Mouse (Mus musculus): ENCODE measurements around the gene Hmgcs1. TPM values are rescaled to one million over a fixed set of nuclear protein-coding genes. Genes with fewer than 3 reads are reported as not detected.

Hmgcs1 gene
- total RNA-seq, 2 experiments from 2014 or later = 639 to 688 TPM

GRCm38 (mm10) chr13:119731448-119731847 is 41.3 kb downstream of the Hmgcs1 start:
- intact Hi-C loops (cut with DNase I) = no loop called here
- no peak for DNase-seq (ENCODE audit: extremely low spot score in 1 of 2, low spot score in 2 of 2)

DNA sequence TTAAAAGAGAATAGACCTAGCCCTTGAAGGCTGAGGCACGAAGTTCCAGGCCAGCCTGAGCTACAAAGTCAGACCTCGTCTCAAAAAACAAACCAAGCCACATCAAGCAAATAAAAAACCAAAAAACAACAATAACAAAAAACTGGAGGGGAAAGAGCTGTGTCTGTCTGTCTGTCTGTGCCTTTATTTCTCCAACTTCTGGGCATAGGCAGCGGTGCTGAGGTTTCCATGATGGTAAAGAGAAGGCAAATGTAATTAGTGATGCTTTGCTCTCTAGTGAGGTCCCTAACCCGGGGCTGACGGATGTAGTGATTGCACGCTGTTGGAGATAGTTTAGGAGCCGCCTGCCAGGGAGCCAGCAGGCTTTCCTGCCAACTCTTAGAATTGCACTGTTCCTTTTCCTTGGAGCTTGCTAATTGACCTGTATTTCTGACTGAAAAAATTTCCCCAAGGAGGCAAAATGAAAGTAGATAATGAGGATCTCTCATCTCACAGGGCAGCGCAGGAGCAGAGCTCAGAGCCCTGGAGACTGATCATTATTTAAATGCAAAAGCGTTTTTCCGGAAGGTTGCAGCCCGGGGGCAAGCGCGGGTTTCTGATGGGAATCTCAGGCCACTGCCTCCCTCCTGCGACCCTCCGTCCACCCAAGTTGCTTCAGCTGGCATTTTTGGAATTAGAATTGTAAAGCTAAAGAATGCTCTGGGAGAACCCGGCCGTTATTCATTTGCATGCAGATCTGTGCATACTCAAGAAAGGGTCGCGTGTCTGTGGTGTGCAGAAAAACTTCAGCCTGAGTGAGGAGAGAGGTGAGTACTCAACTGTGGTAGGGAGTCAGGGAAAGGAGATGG is 51.4 kb downstream of the Hmgcs1 start:
- intact Hi-C loops (cut with DNase I) = no loop called here

DNA sequence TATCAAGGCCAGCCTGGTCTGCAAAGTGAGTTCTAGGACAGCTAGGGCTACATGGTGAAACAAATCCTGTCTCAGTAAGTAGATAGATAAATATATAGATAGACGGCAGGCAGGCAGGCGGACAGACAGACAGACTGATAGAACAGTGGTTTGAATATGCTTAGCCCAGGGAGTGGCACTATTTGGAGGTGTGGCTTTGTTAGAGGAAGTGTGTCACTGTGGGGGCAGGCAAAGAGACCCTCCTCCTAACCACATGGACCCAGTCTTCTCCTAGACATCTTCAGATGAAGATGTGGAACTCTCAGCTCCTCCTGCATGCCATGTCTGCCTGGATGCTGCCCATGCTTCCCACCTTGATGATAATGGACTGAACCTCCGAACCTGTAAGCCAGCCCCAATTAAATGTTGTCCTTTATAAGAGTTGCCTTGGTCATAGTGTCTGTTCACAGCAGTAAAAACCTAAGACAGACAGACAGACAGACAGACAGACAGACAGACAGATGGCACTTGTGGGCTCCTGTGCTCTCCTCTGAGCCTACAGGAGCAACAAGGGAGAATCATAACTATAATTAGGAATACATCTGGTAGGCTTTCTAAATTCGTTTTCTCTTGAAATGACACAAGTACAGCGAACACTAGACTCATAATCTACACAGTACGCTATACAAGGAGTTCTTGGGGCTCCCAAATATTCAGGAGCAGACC is 52.7 kb downstream of the Hmgcs1 start:
- intact Hi-C loops (cut with DNase I) = no loop called here

More for the DNA sequence above, 51.4 kb downstream of the Hmgcs1 start:
- DNase-seq (ENCODE audit: extremely low spot score in 1 of 2, low spot score in 2 of 2) = no peak

DNA sequence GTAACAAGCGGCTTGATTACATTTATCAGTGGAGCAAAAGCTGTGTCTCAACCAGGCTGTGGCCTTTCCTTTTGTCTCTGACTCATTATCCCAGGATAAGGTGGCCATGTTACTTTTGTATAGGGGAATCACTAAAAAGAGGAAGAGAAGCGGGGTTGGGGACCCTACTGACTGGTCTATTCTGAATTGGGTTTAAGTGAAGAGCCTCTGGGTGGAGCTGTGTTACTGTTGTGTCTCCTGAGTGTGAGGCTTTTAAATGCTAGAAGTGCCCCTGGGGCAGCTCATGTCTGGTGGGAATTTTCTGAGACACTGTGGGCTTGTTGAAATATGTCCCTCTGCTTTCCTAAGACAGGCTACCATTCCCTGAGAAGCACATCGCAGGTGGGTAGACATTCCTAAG is 53.3 kb downstream of the Hmgcs1 start:
- DNase-seq (ENCODE audit: extremely low spot score in 1 of 2, low spot score in 2 of 2) = no peak
- intact Hi-C loops (cut with DNase I) = no loop called here

More for the DNA sequence above, 52.7 kb downstream of the Hmgcs1 start:
- no peak for DNase-seq (ENCODE audit: extremely low spot score in 1 of 2, low spot score in 2 of 2)

GRCm38 (mm10) chr13:119746930-119747329 is 56.8 kb downstream of the Hmgcs1 start:
- intact Hi-C loops (cut with DNase I) = no loop called here
- DNase-seq (ENCODE audit: extremely low spot score in 1 of 2, low spot score in 2 of 2) = no peak

DNA sequence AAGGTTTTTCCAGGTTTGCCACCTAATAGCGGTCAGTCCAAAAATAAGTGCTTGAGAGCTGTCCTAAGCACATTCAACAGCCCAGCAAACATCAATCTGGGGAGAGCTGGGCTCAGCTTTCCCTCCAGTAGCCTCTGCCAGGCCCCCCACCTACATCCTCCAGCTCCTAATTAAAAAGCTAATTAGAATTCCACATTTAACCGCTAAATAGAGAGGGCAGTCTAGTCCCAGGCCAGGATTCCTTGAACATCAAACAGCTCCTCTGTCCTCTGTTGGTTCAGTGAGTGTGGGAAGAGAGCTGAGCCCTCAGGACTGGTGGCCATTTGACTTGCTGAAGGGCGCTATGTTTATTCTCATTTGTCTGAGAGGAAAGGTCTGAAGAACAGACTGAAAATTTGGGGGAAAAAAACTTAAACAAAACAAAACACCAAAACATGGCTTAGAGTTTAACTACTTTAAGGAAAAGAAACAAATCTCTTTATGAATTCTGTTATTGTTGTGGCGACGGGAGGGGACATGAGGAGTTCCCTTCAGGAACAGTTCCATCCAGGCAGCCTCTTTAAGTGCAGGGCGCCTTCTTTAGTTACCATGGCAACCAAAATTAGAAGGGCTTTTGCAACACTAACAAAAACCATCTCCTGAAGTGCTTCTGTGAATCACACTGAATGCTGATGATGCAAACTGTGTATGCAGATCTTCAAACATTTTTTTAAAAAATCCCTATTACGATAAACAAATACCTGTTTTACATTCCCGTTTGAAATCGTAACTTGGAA is 63.9 kb downstream of the Hmgcs1 start:
- intact Hi-C loops (cut with DNase I) = no loop called here
- peak in 1 of 2 experiments; percentile 64 for DNase-seq (ENCODE audit: extremely low spot score in 1 of 2, low spot score in 2 of 2)

GRCm38 (mm10) chr13:119754635-119755020 is 64.4 kb downstream of the Hmgcs1 start:
- no peak for DNase-seq (ENCODE audit: extremely low spot score in 1 of 2, low spot score in 2 of 2)
- intact Hi-C loops (cut with DNase I) = loop anchor here (5.0 kb wide), 2 partner anchors 42 to 62 kb away; partner anchors contain the start of gene Hmgcs1

DNA sequence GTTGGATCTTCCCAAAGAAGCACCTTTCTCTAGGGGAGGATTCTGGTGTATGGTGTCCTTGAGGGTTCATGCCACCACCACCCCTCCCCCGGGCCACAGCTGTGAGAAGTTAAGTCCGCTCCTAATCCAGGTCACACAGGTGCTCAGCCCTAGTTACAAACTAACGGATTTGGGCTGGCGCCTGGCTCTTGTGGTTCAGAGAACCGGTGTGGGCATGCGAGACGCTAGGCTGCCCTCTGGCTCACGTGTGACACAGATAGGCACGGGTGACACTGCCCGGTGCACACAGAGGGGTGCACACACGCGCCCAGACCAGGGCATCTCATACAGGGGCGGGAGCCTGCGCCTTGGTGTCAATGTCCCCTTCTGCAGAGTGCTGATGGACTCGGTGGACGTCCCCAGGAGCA is 65.0 kb downstream of the Hmgcs1 start:
- peak in 1 of 2 experiments; percentile 51 for DNase-seq (ENCODE audit: extremely low spot score in 1 of 2, low spot score in 2 of 2)
- intact Hi-C loops (cut with DNase I) = loop anchor here (5.0 kb wide), 2 partner anchors 43 to 63 kb away; partner anchors contain the start of gene Hmgcs1

DNA sequence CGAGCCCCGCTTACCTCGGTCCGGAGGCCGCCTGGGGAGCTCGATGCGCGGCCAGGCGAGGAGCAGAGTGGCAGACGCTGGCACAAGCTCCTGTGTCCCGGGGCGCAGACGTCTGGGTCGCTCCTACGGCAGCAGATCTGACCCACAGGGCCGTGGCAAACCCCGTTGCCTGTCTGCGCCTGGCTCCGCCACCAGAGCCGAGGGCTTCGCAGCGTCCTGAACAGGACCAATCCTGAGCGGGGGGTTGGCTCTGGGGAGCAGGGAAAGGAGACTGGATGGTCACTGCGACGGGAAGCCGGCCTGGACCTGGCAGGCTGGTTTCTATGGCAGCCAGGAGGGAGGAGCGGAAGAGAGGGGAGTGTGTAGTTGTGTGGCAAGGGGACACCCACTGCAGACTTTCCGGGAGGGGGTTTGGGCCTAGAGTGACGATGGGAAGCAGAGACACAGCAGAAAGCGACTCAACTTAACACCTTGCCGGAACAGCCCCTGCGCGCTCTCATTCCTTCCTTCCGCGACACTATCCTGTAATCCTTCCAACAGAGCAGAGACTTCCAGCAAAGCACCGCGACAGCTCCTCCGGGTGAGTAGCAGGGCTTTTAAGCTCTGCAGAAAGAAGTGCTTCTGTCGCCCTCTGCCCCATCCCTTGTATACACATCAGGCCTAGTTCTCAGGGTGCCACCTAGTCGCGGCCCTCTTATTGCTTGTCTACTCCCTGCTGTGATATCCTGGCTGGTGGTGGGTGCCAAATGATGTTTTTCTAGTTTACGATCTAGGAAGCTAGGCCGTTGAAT is 65.7 kb downstream of the Hmgcs1 start, which contains the start of gene Nim1k:
TSS of gene Nim1k (minus strand) at position 202 of the 791 bp plus-strand sequence.
- peak; percentile 79 to 93 for DNase-seq (ENCODE audit: extremely low spot score in 1 of 2, low spot score in 2 of 2)
- intact Hi-C loops (cut with DNase I) = loop anchor here (5.0 kb wide), 2 partner anchors 44 to 64 kb away; partner anchors contain the start of gene Hmgcs1

GRCm38 (mm10) chr13:119756831-119757230 is 66.7 kb downstream of the Hmgcs1 start:
- no peak for DNase-seq (ENCODE audit: extremely low spot score in 1 of 2, low spot score in 2 of 2)
- intact Hi-C loops (cut with DNase I) = loop anchor here (5.0 kb wide), 2 partner anchors 45 to 65 kb away; partner anchors contain the start of gene Hmgcs1

Other genes starting within 250 kb of the Hmgcs1 start
- 10 to 100 TPM; 22.3 to 22.8 TPM for gene 4833420G17Rik, start 227.6 kb upstream of the Hmgcs1 start, total RNA-seq (2021)
- gene Tmem267, start 202.3 kb upstream of the Hmgcs1 start, total RNA-seq (2021) = 10 to 100 TPM; 24.9 to 26.9 TPM
- 1 to 10 TPM; 3.9 TPM for gene 3110070M22Rik, start 202.0 kb upstream of the Hmgcs1 start, total RNA-seq (2021)
- gene Ccl28, start 66.6 kb upstream of the Hmgcs1 start, total RNA-seq (2021) = 1 to 10 TPM; 1.9 to 2.1 TPM
- 10 to 100 TPM; 15.2 to 16.3 TPM for gene Nim1k, start 65.5 kb downstream of the Hmgcs1 start, total RNA-seq (2021)
- gene Zfp131, start 100.5 kb downstream of the Hmgcs1 start, total RNA-seq (2021) = 10 to 100 TPM; 41.5 to 44.3 TPM
- gene AF067063, start 139.8 kb downstream of the Hmgcs1 start, total RNA-seq (2021) = not detected
- gene D13Ertd608e, start 145.6 kb downstream of the Hmgcs1 start, total RNA-seq (2021) = not detected
- not detected for gene Tcstv1, start 204.4 kb downstream of the Hmgcs1 start, total RNA-seq (2021)
- gene Gm21761, start 238.9 kb downstream of the Hmgcs1 start, total RNA-seq (2021) = not detected

Measured in left cerebral cortex, postnatal 10 days (tissue).